Mouse (Mus musculus) heart, postnatal 10 days (tissue): ENCODE results near the gene Bicc1. TPM values are rescaled to one million over a fixed set of nuclear protein-coding genes. Genes with fewer than 3 reads are reported as not detected.

Experiments
- DNase-seq, 2 experiments: peaks; one replicate each; pipeline ENCODE4 v3.0.0; 2021
- intact Hi-C: fragments of 180-260 bp; cut with DNase I; formaldehyde crosslinking; loops from one replicate; pipeline ENCODE4 v1.15.1; 2025
- total RNA-seq, 2 experiments: library from RNA; stranded (reverse); gene quantifications; 2 replicates each; pipeline ENCODE4 v1.2.3; 2021

Bicc1 gene
- total RNA-seq, 2 experiments from 2014 or later, result 33.6 to 36.8 TPM

DNA sequence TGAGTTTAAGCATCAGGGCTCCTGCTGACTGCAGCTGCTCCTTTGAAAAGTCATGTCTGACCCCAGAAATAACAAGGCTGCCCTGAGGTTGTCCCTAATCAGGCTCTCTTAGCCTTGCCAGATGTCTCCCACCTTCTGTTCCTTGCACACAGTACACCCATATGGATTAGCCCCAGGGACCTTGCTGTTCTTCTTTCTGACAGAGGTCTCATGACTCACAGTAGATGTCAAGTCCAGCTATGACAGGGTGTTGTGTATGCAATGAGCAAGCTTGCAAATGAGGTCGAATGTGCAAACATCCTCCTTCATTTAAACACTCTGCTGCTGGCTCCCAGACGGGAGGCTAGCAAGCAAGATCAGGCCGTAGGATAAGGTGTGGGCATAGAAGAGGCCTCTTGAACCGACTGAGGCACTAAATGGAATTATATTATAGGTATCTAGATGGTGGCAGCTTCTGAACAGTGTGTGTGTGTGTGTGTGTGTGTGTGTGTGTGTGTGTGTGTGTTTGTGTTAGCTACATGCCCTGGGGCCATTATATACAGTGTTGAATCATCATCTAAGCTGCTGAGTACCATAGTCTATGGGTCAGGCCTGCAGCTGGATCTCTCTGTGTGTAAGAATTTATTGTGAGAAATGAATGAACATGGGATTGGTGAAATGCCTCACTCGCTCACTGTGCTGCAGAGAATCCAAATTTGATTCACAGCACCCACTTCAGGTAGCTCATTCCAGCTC lies 256.6 kb downstream of the Bicc1 start:
- no peak for DNase-seq
- intact Hi-C loops, result no loop called here

- intact Hi-C loops, result no loop called here
- no peak for DNase-seq
These were observed 258.2 kb downstream of the Bicc1 start for GRCm38 (mm10) chr10:70901193-70901875.

GRCm38 (mm10) chr10:70895891-70896290 lies 263.6 kb downstream of the Bicc1 start:
- no peak for DNase-seq
- intact Hi-C loops, result no loop called here

- intact Hi-C loops, result no loop called here
- no peak for DNase-seq
These were observed 281.5 kb downstream of the Bicc1 start for GRCm38 (mm10) chr10:70878046-70878445.

DNA sequence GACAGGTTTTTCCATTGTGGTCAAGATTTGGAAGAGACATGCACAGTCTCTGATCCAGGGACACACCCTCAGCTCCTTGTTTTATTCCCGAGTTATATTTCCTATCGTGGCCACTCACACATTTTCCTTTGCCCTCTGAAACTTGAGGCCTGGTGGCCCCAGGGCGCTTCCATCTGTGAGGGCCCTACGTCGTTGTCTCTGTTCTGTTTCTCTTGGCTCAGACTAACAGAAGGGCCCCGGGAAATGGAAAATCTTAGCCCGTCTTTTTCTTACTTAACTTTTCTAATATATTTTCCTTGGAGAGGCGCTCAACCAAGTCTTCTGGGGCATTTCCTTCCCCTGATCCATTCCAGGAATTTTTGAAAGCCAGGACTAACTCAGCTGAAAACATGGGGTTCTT lies 281.9 kb downstream of the Bicc1 start:
- intact Hi-C loops, result no loop called here
- no peak for DNase-seq

DNA sequence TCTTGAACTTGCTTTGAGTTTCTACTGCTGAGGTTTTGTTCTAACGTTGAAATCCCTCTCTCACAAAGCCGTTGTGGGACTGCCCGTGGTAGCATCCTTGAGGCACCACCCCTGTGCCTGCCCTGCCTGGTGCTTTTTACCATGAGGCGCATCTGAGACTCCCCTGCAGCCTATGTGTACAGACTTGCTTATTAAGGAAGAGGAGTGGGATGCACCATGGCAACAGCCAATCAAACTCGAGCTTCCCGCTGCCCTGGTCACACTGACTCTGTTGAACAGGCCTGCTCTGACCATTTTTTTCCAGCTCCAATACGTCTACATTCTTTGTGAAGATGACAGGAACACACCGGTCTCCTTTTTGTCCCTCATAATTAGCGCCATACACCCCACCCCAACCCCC lies 283.0 kb downstream of the Bicc1 start:
- no peak for DNase-seq
- intact Hi-C loops, result no loop called here

DNA sequence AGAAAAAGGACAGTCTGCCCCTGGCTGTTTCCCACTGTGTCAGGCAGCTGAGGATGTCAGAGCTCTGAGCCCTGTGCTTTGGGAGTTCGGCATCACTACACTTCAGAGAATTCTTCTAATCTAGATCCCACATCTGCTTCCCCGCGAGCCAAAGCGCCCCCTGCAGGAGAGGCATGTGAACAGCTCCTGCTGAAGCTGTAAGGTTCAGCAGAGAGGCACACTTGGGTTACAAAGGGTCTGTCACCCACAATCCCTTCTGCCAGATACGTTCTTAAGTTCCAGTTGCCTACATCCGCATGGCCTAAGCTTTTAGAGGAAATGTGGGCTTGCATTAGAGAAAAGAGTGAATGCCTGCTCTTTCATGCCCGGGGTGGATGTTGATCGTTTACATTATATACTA lies 283.4 kb downstream of the Bicc1 start:
- intact Hi-C loops, result no loop called here
- no peak for DNase-seq

GRCm38 (mm10) chr10:70874994-70875538 lies 284.4 kb downstream of the Bicc1 start:
- intact Hi-C loops, result no loop called here
- DNase-seq, result no peak

Other genes starting within 250 kb of the Bicc1 start
- gene Tfam, start 78.6 kb upstream of the Bicc1 start, total RNA-seq, result 10 to 100 TPM; 52.3 to 58.0 TPM
- 10 to 100 TPM; 40.9 to 47.6 TPM for gene Ube2d1, start 125.6 kb upstream of the Bicc1 start, total RNA-seq
- 100 to 1,000 TPM; 236 to 244 TPM for gene Cisd1, start 185.3 kb upstream of the Bicc1 start, total RNA-seq
- 10 to 100 TPM; 14.9 to 15.0 TPM for gene Ipmk, start 188.1 kb upstream of the Bicc1 start, total RNA-seq